Mouse (Mus musculus) embryonic stem cell, embryonic (primary cell): Measurements from ENCODE around the gene Man2c1.

Source experiments
- CTCF ChIA-PET, 4 experiments: fragments of 300-600 bp in 2 of 4; fragments of 350-600 bp in 2 of 4; sonication (Branson Sonifier 250); formaldehyde crosslinking; loops; one replicate each; lab custom pipeline; 2022; ENCODE audit warnings: inconsistent platforms in 2 of 4; lab: Charles Lee
- POLR2A ChIA-PET, 4 experiments: fragments of 300-600 bp in 2 of 4; fragments of 350-600 bp in 2 of 4; sonication (Branson Sonifier 250); formaldehyde crosslinking; loops; one replicate each; lab custom pipeline; 2022; ENCODE audit warnings: antibody characterized with exemption in 4 of 4, inconsistent platforms in 1 of 4; lab: Charles Lee

Man2c1 gene

GRCm38 (mm10) chr9:57130577-57131433 lies at the start of gene Man2c1:
Gene Man2c1, plus strand, starts transcription at chr9:57130690.
- CTCF ChIA-PET, result interaction anchor here (0.5 to 2.5 kb wide), 72 partner anchors 9 to 526 kb away, joined by 3 to 24 read pairs (median 4); partner anchors contain the start of genes Snx33 (in 3 of the 4), Neil1 (in 2 of the 4), Sin3a (in 2 of the 4) and Commd4 (in 1 of the 4)
- POLR2A ChIA-PET, result interaction anchor here (0.7 to 10.5 kb wide), 86 partner anchors 8 to 577 kb away, joined by 3 to 165 read pairs (median 5); partner anchors contain the start of genes Commd4 (in 3 of the 4), Neil1 (in 3 of the 4), Sin3a (in 3 of the 4) and Snupn (in 3 of the 4)

DNA sequence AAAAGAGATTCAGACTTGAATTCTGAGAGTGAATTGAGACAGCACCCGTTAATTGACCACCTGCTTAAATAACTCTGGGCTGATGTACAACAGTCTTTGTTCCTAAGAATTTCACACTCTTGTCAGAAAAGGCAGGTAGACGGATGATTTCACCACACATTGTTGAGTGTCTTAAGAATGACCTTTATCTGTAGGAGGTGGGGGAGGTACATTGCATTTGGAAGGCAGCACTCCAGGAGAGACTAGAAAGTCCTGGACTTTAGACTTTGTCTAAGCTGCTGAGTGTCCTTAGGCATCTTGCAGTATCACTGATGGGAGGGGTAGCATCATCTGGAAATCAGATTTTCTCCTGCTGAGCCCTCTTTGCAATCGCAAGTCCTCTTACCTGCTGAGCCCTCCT lies 48.3 kb upstream of the Man2c1 start:
- POLR2A ChIA-PET, result interaction anchor here in 2 of 4 experiments (0.7 to 1.8 kb wide), 6 partner anchors 9 to 80 kb away, joined by 3 to 8 read pairs (median 4); partner anchors contain the start of gene Sin3a (in 1 of the 2)

DNA sequence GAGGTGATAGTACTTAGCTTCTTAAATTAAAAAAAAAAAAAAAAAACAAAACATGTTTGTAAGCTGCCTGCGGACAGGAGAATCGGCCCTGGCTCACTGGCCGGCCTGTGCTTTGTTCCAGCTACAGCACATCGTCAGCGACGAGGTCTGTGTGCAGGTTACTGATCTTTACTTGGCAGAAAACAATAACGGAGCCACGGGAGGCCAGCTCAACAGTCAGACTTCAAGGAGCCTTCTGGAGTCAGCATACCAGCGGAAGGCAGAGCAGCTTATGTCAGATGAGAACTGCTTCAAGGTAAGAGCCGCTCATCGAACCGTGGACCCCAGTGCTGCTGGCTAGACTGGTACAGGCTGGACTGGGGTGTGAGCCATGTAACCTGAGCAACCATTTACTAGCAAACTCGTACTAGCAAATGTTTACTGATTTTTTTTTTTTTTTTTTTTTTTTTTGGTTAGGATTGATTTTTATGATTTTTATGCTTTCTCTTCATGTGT lies 13.2 kb upstream of the Man2c1 start:
- CTCF ChIA-PET, result interaction anchor here in 2 of 4 experiments (0.6 to 2.6 kb wide), 3 partner anchors 13 to 179 kb away, joined by 4 to 14 read pairs (median 7); partner anchors contain the start of gene Man2c1 (in 1 of the 2)
- POLR2A ChIA-PET, result interaction anchor here (0.7 to 8.7 kb wide), 23 partner anchors 10 to 180 kb away, joined by 3 to 58 read pairs (median 6); partner anchors contain the start of genes Man2c1 (in 2 of the 4), Imp3 (in 1 of the 4) and Snupn (in 1 of the 4)

More for the DNA sequence above, 48.3 kb upstream of the Man2c1 start:
- CTCF ChIA-PET, result no interaction called here

GRCm38 (mm10) chr9:57129641-57130040 lies 849 bp upstream of the Man2c1 start:
- ChIA-PET POLR2A (interaction anchor here in 3 of 4 experiments (0.8 to 10.5 kb wide), 30 partner anchors 9 to 237 kb away, joined by 3 to 165 read pairs (median 13); partner anchors contain the start of genes Sin3a (in 3 of the 3), Neil1 (in 2 of the 3), Snupn (in 2 of the 3) and Imp3 (in 1 of the 3)), CTCF (interaction anchor here in 2 of 4 experiments (1.9 to 2.5 kb wide), 5 partner anchors 12 to 238 kb away, joined by 8 to 24 read pairs (median 9); partner anchors contain the start of genes Sin3a (in 1 of the 2) and Snx33 (in 1 of the 2))

DNA sequence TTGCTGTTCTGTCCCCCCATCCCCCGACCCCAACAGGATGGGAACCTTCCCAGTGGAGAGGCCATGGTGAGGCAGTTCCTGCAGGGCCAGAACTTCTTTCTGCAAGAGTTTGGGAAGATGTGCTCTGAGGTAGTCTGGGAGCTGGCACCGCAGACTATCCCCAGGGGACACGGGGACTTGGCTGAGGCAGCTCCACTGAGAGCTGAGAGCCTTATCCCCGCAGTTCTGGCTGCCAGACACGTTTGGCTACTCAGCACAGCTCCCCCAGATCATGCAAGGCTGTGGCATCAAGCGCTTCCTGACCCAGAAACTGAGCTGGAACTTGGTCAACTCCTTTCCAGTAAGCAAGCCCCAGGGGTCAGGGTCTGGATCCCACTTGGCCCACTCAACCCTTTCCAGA lies 6.8 kb downstream of the Man2c1 start:
- CTCF ChIA-PET, result interaction anchor here in 1 of 4 experiments (0.8 kb wide), 1 partner anchor 246 kb away, joined by 3 read pairs; no protein-coding TSS in a partner anchor

GRCm38 (mm10) chr9:57137777-57138176 lies 7.3 kb downstream of the Man2c1 start:
- ChIA-PET POLR2A (interaction anchor here in 3 of 4 experiments (1.0 to 4.2 kb wide), 6 partner anchors 10 to 26 kb away, joined by 3 to 38 read pairs (median 3); partner anchors contain the start of gene Neil1 (in 2 of the 3)), CTCF (interaction anchor here in 2 of 4 experiments (0.6 to 0.8 kb wide), 2 partner anchors 75 to 246 kb away, joined by 3 read pairs; no protein-coding TSS in a partner anchor)

More for the DNA sequence above, 6.8 kb downstream of the Man2c1 start:
- POLR2A ChIA-PET, result interaction anchor here in 3 of 4 experiments (0.9 to 4.2 kb wide), 6 partner anchors 11 to 64 kb away, joined by 3 to 38 read pairs (median 3); partner anchors contain the start of gene Neil1 (in 2 of the 3)

DNA sequence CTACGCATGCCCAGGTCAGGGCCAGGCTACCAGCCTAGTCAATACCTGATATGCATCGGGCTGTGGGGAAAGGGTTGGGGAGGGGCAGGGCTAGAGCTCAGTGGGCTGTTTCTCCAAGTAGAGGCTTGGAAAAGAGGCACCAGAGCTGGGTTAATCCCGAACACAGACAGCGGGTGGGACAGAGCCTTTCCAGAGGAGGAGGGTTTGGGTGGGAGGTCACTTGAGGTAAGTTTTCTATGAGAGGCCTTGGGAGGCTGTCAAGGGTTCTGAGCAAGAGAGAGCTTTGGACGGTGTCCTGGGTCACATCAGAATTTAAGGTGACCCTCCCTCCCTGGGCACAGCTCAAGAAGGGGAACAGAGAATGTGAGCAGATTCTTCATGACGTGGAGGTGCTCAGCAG lies 8.0 kb downstream of the Man2c1 start:
- CTCF ChIA-PET, result interaction anchor here in 2 of 4 experiments (0.6 to 0.8 kb wide), 2 partner anchors 74 to 183 kb away, joined by 3 read pairs; no protein-coding TSS in a partner anchor

GRCm38 (mm10) chr9:57139110-57139509 lies 8.6 kb downstream of the Man2c1 start:
- CTCF ChIA-PET, result interaction anchor here in 2 of 4 experiments (0.6 to 1.4 kb wide), 3 partner anchors 8 to 561 kb away, joined by 3 to 6 read pairs (median 5); no protein-coding TSS in a partner anchor
- POLR2A ChIA-PET, result interaction anchor here in 3 of 4 experiments (0.7 to 4.2 kb wide), 13 partner anchors 8 to 201 kb away, joined by 3 to 38 read pairs (median 4); partner anchors contain the start of genes Neil1 (in 2 of the 3) and Man2c1 (in 1 of the 3)

More for the DNA sequence above, 8.0 kb downstream of the Man2c1 start:
- POLR2A ChIA-PET, result interaction anchor here (0.7 to 4.2 kb wide), 12 partner anchors 8 to 201 kb away, joined by 3 to 38 read pairs (median 3); partner anchors contain the start of genes Neil1 (in 2 of the 4) and Man2c1 (in 1 of the 4)

DNA sequence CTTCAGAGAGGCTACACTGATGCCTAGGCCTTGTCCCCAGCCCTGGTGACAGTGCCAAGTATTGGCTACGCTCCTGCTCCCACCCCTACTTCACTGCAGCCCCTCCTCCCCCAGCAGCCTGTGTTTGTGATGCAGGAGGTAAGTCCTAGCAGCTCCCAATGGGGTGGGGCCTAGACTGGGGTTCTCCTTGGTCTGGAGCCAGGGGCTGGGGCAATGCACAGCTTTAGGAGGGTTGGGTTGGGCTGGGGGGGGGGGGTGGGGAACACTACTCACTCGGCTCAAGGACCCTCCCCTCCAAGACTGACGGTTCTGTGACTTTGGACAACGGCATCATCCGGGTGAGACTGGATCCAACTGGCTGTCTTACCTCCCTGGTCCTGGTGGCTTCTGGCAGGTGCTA lies 9.1 kb downstream of the Man2c1 start:
- CTCF ChIA-PET, result interaction anchor here in 3 of 4 experiments (0.6 to 1.4 kb wide), 4 partner anchors 8 to 560 kb away, joined by 3 to 6 read pairs (median 4); no protein-coding TSS in a partner anchor
- POLR2A ChIA-PET, result interaction anchor here in 3 of 4 experiments (0.7 to 4.2 kb wide), 11 partner anchors 8 to 188 kb away, joined by 3 to 38 read pairs (median 5); partner anchors contain the start of genes Neil1 (in 2 of the 3) and Man2c1 (in 1 of the 3)

GRCm38 (mm10) chr9:57141417-57142353 lies 11.2 kb downstream of the Man2c1 start:
- ChIA-PET POLR2A (interaction anchor here (0.7 to 10.1 kb wide), 9 partner anchors 9 to 64 kb away, joined by 3 to 165 read pairs (median 3); partner anchors contain the start of genes Man2c1 (in 3 of the 4) and Commd4 (in 1 of the 4)), CTCF (interaction anchor here in 2 of 4 experiments (0.7 to 2.4 kb wide), 2 partner anchors 11 kb away, joined by 4 to 9 read pairs; partner anchors contain the start of gene Man2c1 (in 1 of the 2))

GRCm38 (mm10) chr9:57143212-57143611 lies 12.7 kb downstream of the Man2c1 start:
- POLR2A ChIA-PET, result interaction anchor here in 2 of 4 experiments (0.7 to 10.1 kb wide), 10 partner anchors 10 to 119 kb away, joined by 3 to 165 read pairs (median 4); partner anchors contain the start of genes Man2c1 (in 2 of the 2), 1700017B05Rik (in 1 of the 2) and Commd4 (in 1 of the 2)
- CTCF ChIA-PET, result interaction anchor here in 2 of 4 experiments (0.6 to 2.4 kb wide), 2 partner anchors 12 to 130 kb away, joined by 3 to 9 read pairs; partner anchors contain the start of gene Man2c1 (in 1 of the 2)

GRCm38 (mm10) chr9:57144830-57145229 lies 14.3 kb downstream of the Man2c1 start:
- CTCF ChIA-PET, result interaction anchor here in 1 of 4 experiments (1.0 kb wide), 1 partner anchor 14 kb away, joined by 3 read pairs; the partner anchor contains the start of gene Man2c1
- POLR2A ChIA-PET, result interaction anchor here in 2 of 4 experiments (1.0 to 10.1 kb wide), 6 partner anchors 8 to 253 kb away, joined by 3 to 165 read pairs (median 8); partner anchors contain the start of gene Man2c1 (in 2 of the 2)

- POLR2A ChIA-PET, result interaction anchor here (0.6 to 10.1 kb wide), 31 partner anchors 8 to 1594 kb away, joined by 3 to 165 read pairs (median 3); partner anchors contain the start of genes Commd4 (in 3 of the 4), Man2c1 (in 3 of the 4), Rpp25 (in 2 of the 4) and Ppcdc (in 1 of the 4)
- CTCF ChIA-PET, result interaction anchor here in 3 of 4 experiments (0.5 to 2.3 kb wide), 4 partner anchors 15 to 88 kb away, joined by 3 to 10 read pairs (median 6); partner anchors contain the start of gene Man2c1 (in 1 of the 3)
Observed at GRCm38 (mm10) chr9:57146451-57147066, 16.1 kb downstream of the Man2c1 start.
